Mouse (Mus musculus): ENCODE measurements around the gene App. TPM values are rescaled to one million over a fixed set of nuclear protein-coding genes. Genes with fewer than 3 reads are reported as not detected.

App gene
- polyA plus RNA-seq, 1 experiment from 2014 or later = 470 TPM

- H3K27ac ChIP-seq (ENCODE audit: low read length) = peak overlapping the region; percentile 19; the same call in 1 of the 2 replicates
These were observed 40.1 kb downstream of the App start for GRCm38 (mm10) chr16:85133468-85133881.

GRCm38 (mm10) chr16:85133057-85133456 is 40.5 kb downstream of the App start:
- Histone ChIP-seq H3K27ac (ENCODE audit: low read length) (peak overlapping the region; percentile 19; the same call in 1 of the 2 replicates), H3K4me2 (ENCODE audit: low read length) (no peak overlapping the region), H3K36me3 (ENCODE audit: control insufficient read depth, insufficient read depth, low read length) (no peaks in the 10 kb centered on the region), H3K4me1 (ENCODE audit: control insufficient read depth, insufficient read depth, low read length) (peaks cover 10% of the 10 kb centered on the region; the same call in 1 of the 2 replicates), H3K9ac (ENCODE audit: low read depth, low read length) (no peak overlapping the region), H3K27me3 (ENCODE audit: control insufficient read depth, insufficient read depth, low read depth, low read length) (no peaks in the 10 kb centered on the region), H3K4me3 (ENCODE audit: low read depth, low read length) (no peak overlapping the region), H3K9me3 (replicated peaks; ENCODE audit: control insufficient read depth, low read length, poor library complexity, severe bottlenecking) (no peaks in the 10 kb centered on the region)
- 85% methylated on average over 8 of the region's 8 CpGs for WGBS
- ATAC-seq = no peak

More at GRCm38 (mm10) chr16:85133468-85133881, 40.1 kb downstream of the App start:
- H3K36me3 ChIP-seq (ENCODE audit: control insufficient read depth, insufficient read depth, low read length) = no peaks in the 10 kb centered on the region
- no peaks in the 10 kb centered on the region for H3K27me3 ChIP-seq (ENCODE audit: control insufficient read depth, insufficient read depth, low read depth, low read length)
- no peak overlapping the region for H3K4me3 ChIP-seq (ENCODE audit: low read depth, low read length)
- ATAC-seq = no peak
- WGBS = 60% methylated on average over 5 of the region's 5 CpGs
- H3K9me3 ChIP-seq (replicated peaks; ENCODE audit: control insufficient read depth, low read length, poor library complexity, severe bottlenecking) = no peaks in the 10 kb centered on the region
- H3K4me2 ChIP-seq (ENCODE audit: low read length) = no peak overlapping the region
- H3K9ac ChIP-seq (ENCODE audit: low read depth, low read length) = no peak overlapping the region
- peaks cover 10% of the 10 kb centered on the region; the same call in 1 of the 2 replicates for H3K4me1 ChIP-seq (ENCODE audit: control insufficient read depth, insufficient read depth, low read length)

- no peaks in the 10 kb centered on the region for H3K9me3 ChIP-seq (replicated peaks; ENCODE audit: control insufficient read depth, low read length, poor library complexity, severe bottlenecking)
- no peak overlapping the region for H3K27ac ChIP-seq (ENCODE audit: low read length)
- H3K9ac ChIP-seq (ENCODE audit: low read depth, low read length) = no peak overlapping the region
- H3K4me2 ChIP-seq (ENCODE audit: low read length) = no peak overlapping the region
- H3K4me3 ChIP-seq (ENCODE audit: low read depth, low read length) = no peak overlapping the region
- ATAC-seq = no peak
- no peaks in the 10 kb centered on the region for H3K27me3 ChIP-seq (ENCODE audit: control insufficient read depth, insufficient read depth, low read depth, low read length)
- H3K36me3 ChIP-seq (ENCODE audit: control insufficient read depth, insufficient read depth, low read length) = no peaks in the 10 kb centered on the region
- peaks cover 10% of the 10 kb centered on the region; the same call in 1 of the 2 replicates for H3K4me1 ChIP-seq (ENCODE audit: control insufficient read depth, insufficient read depth, low read length)
- 93% methylated on average over 5 of the region's 5 CpGs for WGBS
These were observed 41.4 kb downstream of the App start for GRCm38 (mm10) chr16:85132182-85132581.

GRCm38 (mm10) chr16:85130861-85131556 is 42.6 kb downstream of the App start:
- H3K36me3 ChIP-seq (ENCODE audit: control insufficient read depth, insufficient read depth, low read length) = no peaks in the 10 kb centered on the region
- H3K4me3 ChIP-seq (ENCODE audit: low read depth, low read length) = no peak overlapping the region
- H3K4me1 ChIP-seq (ENCODE audit: control insufficient read depth, insufficient read depth, low read length) = peaks cover 10% of the 10 kb centered on the region; the same call in 1 of the 2 replicates
- no peak overlapping the region for H3K9ac ChIP-seq (ENCODE audit: low read depth, low read length)
- WGBS = 94% methylated on average over 7 of the region's 7 CpGs
- ATAC-seq = no peak
- no peak overlapping the region for H3K4me2 ChIP-seq (ENCODE audit: low read length)
- H3K27me3 ChIP-seq (ENCODE audit: control insufficient read depth, insufficient read depth, low read depth, low read length) = no peaks in the 10 kb centered on the region
- H3K27ac ChIP-seq (ENCODE audit: low read length) = no peak overlapping the region
- no peaks in the 10 kb centered on the region for H3K9me3 ChIP-seq (replicated peaks; ENCODE audit: control insufficient read depth, low read length, poor library complexity, severe bottlenecking)

- Histone ChIP-seq H3K27me3 (ENCODE audit: control insufficient read depth, insufficient read depth, low read depth, low read length) (no peaks in the 10 kb centered on the region), H3K9me3 (replicated peaks; ENCODE audit: control insufficient read depth, low read length, poor library complexity, severe bottlenecking) (no peaks in the 10 kb centered on the region), H3K4me1 (ENCODE audit: control insufficient read depth, insufficient read depth, low read length) (peaks cover 10% of the 10 kb centered on the region; the same call in 1 of the 2 replicates), H3K4me3 (ENCODE audit: low read depth, low read length) (no peak overlapping the region), H3K27ac (ENCODE audit: low read length) (0 out of 2 replicates have a peak overlapping the region, but pooled peaks have one; percentile 18), H3K36me3 (ENCODE audit: control insufficient read depth, insufficient read depth, low read length) (no peaks in the 10 kb centered on the region), H3K9ac (ENCODE audit: low read depth, low read length) (no peak overlapping the region), H3K4me2 (ENCODE audit: low read length) (no peak overlapping the region)
- WGBS = 65% methylated on average over 13 of the region's 13 CpGs
- no peak for ATAC-seq
These were observed 44.6 kb downstream of the App start for GRCm38 (mm10) chr16:85128693-85129657.

- Histone ChIP-seq H3K27ac (ENCODE audit: low read length) (no peak overlapping the region; the same call in 1 of the 2 replicates), H3K9me3 (replicated peaks; ENCODE audit: control insufficient read depth, low read length, poor library complexity, severe bottlenecking) (no peaks in the 10 kb centered on the region), H3K4me2 (ENCODE audit: low read length) (no peak overlapping the region), H3K9ac (ENCODE audit: low read depth, low read length) (no peak overlapping the region), H3K4me3 (ENCODE audit: low read depth, low read length) (no peak overlapping the region), H3K27me3 (ENCODE audit: control insufficient read depth, insufficient read depth, low read depth, low read length) (no peaks in the 10 kb centered on the region), H3K4me1 (ENCODE audit: control insufficient read depth, insufficient read depth, low read length) (peaks cover 7% of the 10 kb centered on the region; the same call in 1 of the 2 replicates), H3K36me3 (ENCODE audit: control insufficient read depth, insufficient read depth, low read length) (no peaks in the 10 kb centered on the region)
- WGBS = 55% methylated on average over 5 of the region's 5 CpGs
- peak; percentile 40; the same call in 1 of the 2 replicates for ATAC-seq
These were observed 45.3 kb downstream of the App start for GRCm38 (mm10) chr16:85128347-85128664.

GRCm38 (mm10) chr16:85127661-85128346 is 45.8 kb downstream of the App start:
- WGBS = 77% methylated on average over 11 of the region's 11 CpGs
- Histone ChIP-seq H3K9ac (ENCODE audit: low read depth, low read length) (no peak overlapping the region), H3K36me3 (ENCODE audit: control insufficient read depth, insufficient read depth, low read length) (no peaks in the 10 kb centered on the region), H3K27me3 (ENCODE audit: control insufficient read depth, insufficient read depth, low read depth, low read length) (no peaks in the 10 kb centered on the region), H3K4me2 (ENCODE audit: low read length) (no peak overlapping the region), H3K4me3 (ENCODE audit: low read depth, low read length) (no peak overlapping the region), H3K27ac (ENCODE audit: low read length) (peak overlapping the region; percentile 36), H3K9me3 (replicated peaks; ENCODE audit: control insufficient read depth, low read length, poor library complexity, severe bottlenecking) (no peaks in the 10 kb centered on the region), H3K4me1 (ENCODE audit: control insufficient read depth, insufficient read depth, low read length) (peaks cover 3% of the 10 kb centered on the region; the same call in 1 of the 2 replicates)
- ATAC-seq = no peak

GRCm38 (mm10) chr16:85124649-85125048 is 48.9 kb downstream of the App start:
- WGBS = 87% methylated on average over 4 of the region's 4 CpGs
- no peak overlapping the region for H3K4me3 ChIP-seq (ENCODE audit: low read depth, low read length)

More at GRCm38 (mm10) chr16:85124649-85125048, 48.9 kb downstream of the App start:
- Histone ChIP-seq H3K36me3 (ENCODE audit: control insufficient read depth, insufficient read depth, low read length) (no peaks in the 10 kb centered on the region), H3K27me3 (ENCODE audit: control insufficient read depth, insufficient read depth, low read depth, low read length) (no peaks in the 10 kb centered on the region), H3K9me3 (replicated peaks; ENCODE audit: control insufficient read depth, low read length, poor library complexity, severe bottlenecking) (no peaks in the 10 kb centered on the region), H3K9ac (ENCODE audit: low read depth, low read length) (no peak overlapping the region), H3K27ac (ENCODE audit: low read length) (no peak overlapping the region), H3K4me1 (ENCODE audit: control insufficient read depth, insufficient read depth, low read length) (no peaks in the 10 kb centered on the region), H3K4me2 (ENCODE audit: low read length) (no peak overlapping the region)
- ATAC-seq = no peak
